Mouse (Mus musculus) midbrain, embryonic 13.5 days (tissue): ENCODE measurements around the gene Fbxo44. TPM values are rescaled to one million over a fixed set of nuclear protein-coding genes. Genes with fewer than 3 reads are reported as not detected.
A peak's percentile ranks its signal among the peaks of the same experiment; 100 is the strongest.
"Not testable (repeated sequence)": the region's sequence is repeated elsewhere in the genome, so short reads cannot be mapped to it uniquely, and the experiment has no call there.

Source experiments
- ATAC-seq: fragments of 200-750 bp; cut with Nextera tagmentation; 2 replicates; pipeline ENCODE4 v1.8.0; 2017; ENCODE audit warnings: mild to moderate bottlenecking, moderate TSS enrichment, moderate library complexity
- H3K27ac ChIP-seq: fragments of 300-500 bp; sonication (generic); 2 replicates; pipeline ENCODE4 v1.5.1; 2015; ENCODE audit warnings: inconsistent platforms, mild to moderate bottlenecking, moderate library complexity
- H3K27me3 ChIP-seq: fragments of 300-500 bp; sonication (generic); 2 replicates; pipeline ENCODE4 v1.6.1; 2015; ENCODE audit warnings: mild to moderate bottlenecking, inconsistent platforms
- H3K36me3 ChIP-seq: fragments of 300-500 bp; sonication (generic); 2 replicates; pipeline ENCODE4 v1.6.1; 2015; ENCODE audit warnings: mild to moderate bottlenecking, inconsistent platforms
- H3K4me1 ChIP-seq: fragments of 300-500 bp; sonication (generic); replicated peaks from 2 replicates; pipeline ENCODE4 v1.6.1; 2015; ENCODE audit warnings: inconsistent platforms
- H3K4me2 ChIP-seq: fragments of 300-500 bp; sonication (generic); replicated peaks from 2 replicates; pipeline ENCODE4 v1.6.1; 2015; ENCODE audit warnings: moderate library complexity, mild to moderate bottlenecking, inconsistent platforms
- H3K4me3 ChIP-seq: fragments of 300-500 bp; sonication (generic); replicated peaks from 2 replicates; pipeline ENCODE4 v1.5.1; 2015; ENCODE audit warnings: mild to moderate bottlenecking, inconsistent platforms
- H3K9ac ChIP-seq: fragments of 300-500 bp; sonication (generic); replicated peaks from 2 replicates; pipeline ENCODE4 v1.6.1; 2015; ENCODE audit warnings: mild to moderate bottlenecking, inconsistent platforms
- H3K9me3 ChIP-seq: fragments of 300-500 bp; sonication (generic); 2 replicates; pipeline ENCODE4 v1.6.1; 2016; ENCODE audit warnings: mild to moderate bottlenecking, inconsistent platforms
- WGBS: fragments of 180-500 bp; shearing (Covaris S2); methylation state at CpG from one replicate; pipeline ENCODE4 v1.1.7; 2015; 5-methylcytosine and 5-hydroxymethylcytosine counted together
- polyA plus RNA-seq: library from polyadenylated mRNA; unstranded; fragments of >200 nt; fragmentation: Nextera tagmentation; extraction: Ambion mirVana; gene quantifications from 2 replicates; pipeline ENCODE4 v1.2.1, GENCODE M21; 2015

Fbxo44 gene
- polyA plus RNA-seq, 1 experiment from 2014 or later: 103 TPM

- WGBS: 9% methylated on average over 6 of the region's 6 CpGs
- no peak overlapping the region for H3K4me3 ChIP-seq
- H3K27me3 ChIP-seq: no peaks in the 10 kb centered on the region
- no peak overlapping the region for H3K4me2 ChIP-seq
- no peaks in the 10 kb centered on the region for H3K9me3 ChIP-seq
- H3K4me1 ChIP-seq: peaks cover 64% of the 10 kb centered on the region
- peaks cover 9% of the 10 kb centered on the region for H3K36me3 ChIP-seq
- peak overlapping the region; percentile 16; the same call in 1 of the 2 replicates for H3K9ac ChIP-seq
- H3K27ac ChIP-seq: peak overlapping the region; percentile 68
- ATAC-seq: peak; percentile 87
These were observed 38.1 kb downstream of the Fbxo44 start for GRCm38 (mm10) chr4:148121982-148122693.

- H3K9me3 ChIP-seq: peaks cover 3% of the 10 kb centered on the region; the same call in 1 of the 2 replicates
- ATAC-seq: peak; percentile 44
- H3K9ac ChIP-seq: no peak overlapping the region
- no peaks in the 10 kb centered on the region for H3K27me3 ChIP-seq
- H3K4me1 ChIP-seq: peaks cover 56% of the 10 kb centered on the region
- peaks cover 12% of the 10 kb centered on the region for H3K36me3 ChIP-seq
- peak overlapping the region; percentile 68 for H3K27ac ChIP-seq
- no peak overlapping the region for H3K4me2 ChIP-seq
- WGBS: 82% methylated on average over 4 of the region's 4 CpGs
- H3K4me3 ChIP-seq: no peak overlapping the region
These were observed 38.9 kb downstream of the Fbxo44 start for GRCm38 (mm10) chr4:148121362-148121761.

- 82% methylated on average over 9 of the region's 9 CpGs for WGBS
These were observed 39.7 kb downstream of the Fbxo44 start for GRCm38 (mm10) chr4:148120555-148120954.

GRCm38 (mm10) chr4:148119578-148119977, 40.7 kb downstream of the Fbxo44 start:
- WGBS: 91% methylated on average over 9 of the region's 9 CpGs
- not testable (repeated sequence) for ATAC-seq, H3K9ac ChIP-seq, H3K4me2 ChIP-seq, H3K4me3 ChIP-seq, H3K27me3 ChIP-seq, H3K27ac ChIP-seq, H3K9me3 ChIP-seq
- H3K4me1 ChIP-seq: peaks cover 52% of the 10 kb centered on the region
- peaks cover 14% of the 10 kb centered on the region for H3K36me3 ChIP-seq

More at GRCm38 (mm10) chr4:148120555-148120954, 39.7 kb downstream of the Fbxo44 start:
- Histone ChIP-seq H3K9me3 (peaks cover 3% of the 10 kb centered on the region; the same call in 1 of the 2 replicates), H3K27me3 (no peaks in the 10 kb centered on the region), H3K4me3 (no peak overlapping the region), H3K27ac (no peak overlapping the region), H3K36me3 (peaks cover 13% of the 10 kb centered on the region), H3K9ac (no peak overlapping the region), H3K4me1 (peaks cover 54% of the 10 kb centered on the region), H3K4me2 (no peak overlapping the region)
- no peak for ATAC-seq

- no peak overlapping the region for H3K4me2 ChIP-seq
- ATAC-seq: no peak
- H3K36me3 ChIP-seq: peaks cover 29% of the 10 kb centered on the region
- H3K9me3 ChIP-seq: peaks cover 3% of the 10 kb centered on the region; the same call in 1 of the 2 replicates
- no peak overlapping the region for H3K4me3 ChIP-seq
- H3K27me3 ChIP-seq: no peaks in the 10 kb centered on the region
- peaks cover 31% of the 10 kb centered on the region for H3K4me1 ChIP-seq
- 80% methylated on average over 4 of the region's 4 CpGs for WGBS
- H3K27ac ChIP-seq: no peak overlapping the region
- no peak overlapping the region for H3K9ac ChIP-seq
These were observed 42.9 kb downstream of the Fbxo44 start for GRCm38 (mm10) chr4:148117392-148117791.

GRCm38 (mm10) chr4:148116657-148117056, 43.6 kb downstream of the Fbxo44 start:
- Histone ChIP-seq H3K9ac (no peak overlapping the region), H3K36me3 (peaks cover 35% of the 10 kb centered on the region), H3K4me2 (no peak overlapping the region), H3K27me3 (no peaks in the 10 kb centered on the region), H3K9me3 (peaks cover 3% of the 10 kb centered on the region; the same call in 1 of the 2 replicates), H3K4me3 (no peak overlapping the region), H3K27ac (no peak overlapping the region), H3K4me1 (peaks cover 24% of the 10 kb centered on the region)
- no peak for ATAC-seq
- WGBS: 80% methylated on average over 4 of the region's 4 CpGs

- Histone ChIP-seq H3K27me3 (no peaks in the 10 kb centered on the region), H3K4me2 (peak overlapping the region; percentile 17; the same call in 1 of the 2 replicates), H3K9ac (peak overlapping the region; percentile 49), H3K4me1 (peaks cover 12% of the 10 kb centered on the region), H3K27ac (peak overlapping the region; percentile 83), H3K9me3 (peaks cover 3% of the 10 kb centered on the region; the same call in 1 of the 2 replicates), H3K4me3 (no peak overlapping the region), H3K36me3 (peaks cover 45% of the 10 kb centered on the region)
- ATAC-seq: peak; percentile 34
- WGBS: 3% methylated on average over 15 of the region's 15 CpGs
These were observed 44.8 kb downstream of the Fbxo44 start for GRCm38 (mm10) chr4:148115467-148115866.

- Histone ChIP-seq H3K9me3 (peaks cover 3% of the 10 kb centered on the region; the same call in 1 of the 2 replicates), H3K4me1 (peaks cover 11% of the 10 kb centered on the region), H3K27ac (peak overlapping the region; percentile 83), H3K36me3 (peaks cover 51% of the 10 kb centered on the region), H3K9ac (peak overlapping the region; percentile 49), H3K4me3 (no peak overlapping the region), H3K4me2 (peak overlapping the region; percentile 17), H3K27me3 (no peaks in the 10 kb centered on the region)
- 4% methylated on average over 15 of the region's 15 CpGs for WGBS
- peak; percentile 71 for ATAC-seq
These were observed 45.4 kb downstream of the Fbxo44 start for GRCm38 (mm10) chr4:148114758-148115391.

GRCm38 (mm10) chr4:148112519-148112918, 47.8 kb downstream of the Fbxo44 start:
- H3K4me2 ChIP-seq: no peak overlapping the region
- H3K4me3 ChIP-seq: no peak overlapping the region
- peaks cover 3% of the 10 kb centered on the region; the same call in 1 of the 2 replicates for H3K9me3 ChIP-seq
- no peak for ATAC-seq
- H3K36me3 ChIP-seq: peaks cover 74% of the 10 kb centered on the region
- H3K9ac ChIP-seq: no peak overlapping the region
- H3K27ac ChIP-seq: no peak overlapping the region
- WGBS: 88% methylated on average over 12 of the region's 12 CpGs
- peaks cover 17% of the 10 kb centered on the region for H3K4me1 ChIP-seq
- no peaks in the 10 kb centered on the region for H3K27me3 ChIP-seq

GRCm38 (mm10) chr4:148109215-148109614, 51.1 kb downstream of the Fbxo44 start:
- H3K4me3 ChIP-seq: no peak overlapping the region
- H3K27ac ChIP-seq: no peak overlapping the region
- ATAC-seq: no peak
- H3K9ac ChIP-seq: no peak overlapping the region
- H3K9me3 ChIP-seq: no peaks in the 10 kb centered on the region
- H3K27me3 ChIP-seq: no peaks in the 10 kb centered on the region
- peaks cover 84% of the 10 kb centered on the region for H3K36me3 ChIP-seq
- 88% methylated on average over 5 of the region's 5 CpGs for WGBS
- no peak overlapping the region for H3K4me2 ChIP-seq
- 0 out of 2 replicates have a peak, but pooled peaks cover 6% of the 10 kb centered on the region for H3K4me1 ChIP-seq

GRCm38 (mm10) chr4:148108565-148109100, 51.6 kb downstream of the Fbxo44 start:
- 72% methylated on average over 7 of the region's 7 CpGs for WGBS
- no peaks in the 10 kb centered on the region for H3K27me3 ChIP-seq
- H3K4me3 ChIP-seq: no peak overlapping the region
- no peak for ATAC-seq
- H3K36me3 ChIP-seq: peaks cover 79% of the 10 kb centered on the region
- H3K4me2 ChIP-seq: no peak overlapping the region
- H3K27ac ChIP-seq: no peak overlapping the region
- 0 out of 2 replicates have a peak, but pooled peaks cover 6% of the 10 kb centered on the region for H3K4me1 ChIP-seq
- H3K9me3 ChIP-seq: no peaks in the 10 kb centered on the region
- no peak overlapping the region for H3K9ac ChIP-seq
